ENCODE assay signal across 21 mouse cellular contexts in genomic region chr16:10536961-10537360, GRCm38 (mm10).
"Had no signal": no experiment of that assay in that cellular context is flagged by ENCODE, and none has a peak within 500 bp of the region (broad histone marks: within the 10 kb centered on the region; RNA-seq: fewer than 3 reads in every experiment).

No protein-coding gene starts in this region.

- ATAC-seq: lung, postnatal 0 days; midbrain, embryonic 13.5 days; midbrain, embryonic 15.5 days had no signal

- H3K27me3 ChIP-seq: lung, embryonic 15.5 days; megakaryocyte, embryonic 14.5 days; midbrain, embryonic 13.5 days; midbrain, embryonic 15.5 days; neural tube, embryonic 13.5 days; neural tube, embryonic 15.5 days; stomach, embryonic 15.5 days had no signal

- DNase-seq: lung, adult 2 months; lung, postnatal 14 days; lung, postnatal 36 days; retina, postnatal 1 day; right cerebral cortex, adult 18-20 months; right cerebral cortex, postnatal 25 days; right cerebral cortex, postnatal 4 days; spleen, adult 18-20 months; thymus, adult 2 months; thymus, postnatal 4 days had no signal

- H3K4me3 ChIP-seq: lung, embryonic 15.5 days; midbrain, embryonic 13.5 days; midbrain, embryonic 15.5 days; neural tube, embryonic 13.5 days; neural tube, embryonic 15.5 days; stomach, embryonic 15.5 days had no signal

- H3K27ac ChIP-seq: lung, embryonic 15.5 days; macrophage; midbrain, embryonic 13.5 days; midbrain, embryonic 15.5 days; neural tube, embryonic 13.5 days; neural tube, embryonic 15.5 days; stomach, embryonic 15.5 days; stomach, postnatal 0 days had no signal

- H3K4me2 ChIP-seq: lung, embryonic 15.5 days; midbrain, embryonic 11.5 days; midbrain, embryonic 13.5 days; midbrain, embryonic 15.5 days; neural tube, embryonic 13.5 days; neural tube, embryonic 15.5 days; stomach, embryonic 15.5 days had no signal

- H3K36me3 ChIP-seq: midbrain, embryonic 15.5 days; neural tube, embryonic 15.5 days had no signal

- H3K9me3 ChIP-seq: lung, embryonic 15.5 days; megakaryocyte, embryonic 14.5 days; midbrain, embryonic 13.5 days; midbrain, embryonic 15.5 days; neural tube, embryonic 13.5 days; neural tube, embryonic 15.5 days; stomach, embryonic 15.5 days had no signal

- H3K9ac ChIP-seq: lung, embryonic 15.5 days; midbrain, embryonic 13.5 days; midbrain, embryonic 15.5 days; neural tube, embryonic 13.5 days; neural tube, embryonic 15.5 days; stomach, embryonic 15.5 days had no signal
